Mouse (Mus musculus): ENCODE measurements at regions not wholly inside any gene's neighbourhood (a gene's known extent, or its start where the extent isn't known, plus 50 kb on each side); places are given as distances from the start of the nearest gene placed in this dataset.

DNA sequence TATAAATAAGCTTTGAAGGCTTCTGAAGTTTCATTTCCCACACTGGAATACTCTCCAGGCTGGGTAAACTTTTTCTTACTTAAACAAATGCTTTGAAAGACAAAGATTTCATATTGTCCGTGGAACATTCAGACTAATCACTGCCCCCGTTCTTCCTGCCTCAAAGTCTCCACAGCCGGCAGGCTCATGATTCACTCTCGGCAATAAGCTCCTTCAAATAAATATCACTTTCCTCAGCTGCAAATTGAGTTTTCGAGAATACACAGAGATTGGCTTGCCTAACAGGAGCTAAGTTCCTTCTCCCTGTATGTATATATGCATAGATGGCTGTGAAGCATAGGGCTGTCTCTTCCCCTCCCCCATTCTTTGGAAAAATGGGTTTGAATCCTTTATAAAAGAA is 249.2 kb upstream of the Tmpo start:
- TF ChIP-seq EP300 (IDR thresholded peaks at IDR 0.05; ENCODE audit: low read length), result no peak
- no peak for TF ChIP-seq MAX (IDR thresholded peaks at IDR 0.05; ENCODE audit: low read length)
- no peak for TF ChIP-seq POLR2A (IDR thresholded peaks at IDR 0.05; ENCODE audit: low read depth, low read length)
- no peak for TF ChIP-seq ELF1 (IDR thresholded peaks at IDR 0.05; ENCODE audit: low read depth, low read length)
- no peak for TF ChIP-seq CTCF (conservative IDR thresholded peaks at IDR 0.05 in 1 of 2, IDR thresholded peaks at IDR 0.05 in 1 of 2; ENCODE audit: low read depth in 2 of 2, low read length in 2 of 2)
- no peak for TF ChIP-seq USF1 (IDR thresholded peaks at IDR 0.05; ENCODE audit: low read depth, low read length)
- no peak for TF ChIP-seq ZC3H11A (IDR thresholded peaks at IDR 0.05; ENCODE audit: low read depth, low read length)
- no peak for TF ChIP-seq BHLHE40 (IDR thresholded peaks at IDR 0.05; ENCODE audit: low read depth, low read length)
- no peak for TF ChIP-seq TCF12 (IDR thresholded peaks at IDR 0.05; ENCODE audit: low read depth, low read length)
- TF ChIP-seq HCFC1 (IDR thresholded peaks at IDR 0.05; ENCODE audit: low read depth, low read length), result no peak
